In the genomic region with DNA sequence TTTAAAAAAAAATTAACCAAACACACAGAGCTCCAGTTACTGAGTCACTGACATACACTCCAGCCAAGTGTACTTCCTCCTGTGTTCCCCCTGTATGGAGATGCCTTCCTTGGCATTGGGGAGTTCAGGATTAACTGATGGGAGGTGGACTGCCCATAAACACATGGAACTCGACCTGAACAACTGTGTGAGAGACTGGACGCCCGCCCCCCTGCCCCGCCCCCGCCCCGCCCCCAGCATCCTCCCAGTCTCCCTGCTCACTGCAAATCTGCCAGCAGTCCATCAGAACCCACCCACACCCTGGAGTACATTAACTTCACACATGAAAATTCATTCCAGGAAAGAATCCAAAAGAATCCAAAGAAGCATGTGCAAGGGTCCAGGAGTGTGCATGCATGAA, we compare ENCODE assay signal across 18 mouse cellular contexts. TPM values are rescaled to one million over a fixed set of nuclear protein-coding genes. Genes with fewer than 3 reads are reported as not detected.
A peak's percentile ranks its signal among the peaks of the same experiment; 100 is the strongest.
DNase-seq lines count a peak whose midpoint lies in the region; ATAC-seq lines count a peak whose summit lies in the region.
"Had no signal": no experiment of that assay in that cellular context is flagged by ENCODE, and none has a peak within 500 bp of the region (broad histone marks: within the 10 kb centered on the region; RNA-seq: fewer than 3 reads in every experiment).

No protein-coding gene starts in this region.

- H3K4me2 ChIP-seq in limb, embryonic 12.5 days = peak overlapping the region; percentile 15; the same call in 1 of the 2 replicates
- H3K4me2 ChIP-seq in stomach, embryonic 14.5 days (replicated peaks; ENCODE audit: low read depth, low read length) = no peak overlapping the region
- H3K4me2 ChIP-seq: heart, embryonic 15.5 days; neural tube, embryonic 12.5 days had no signal

- peaks cover 18% of the 10 kb centered on the region for H3K4me1 ChIP-seq in limb, embryonic 12.5 days (replicated peaks)
- H3K4me1 ChIP-seq in limb, embryonic 10.5 days = peaks cover 33% of the 10 kb centered on the region
- H3K4me1 ChIP-seq in stomach, embryonic 14.5 days (ENCODE audit: control insufficient read depth, insufficient read depth, low read length) = no peaks in the 10 kb centered on the region

- H3K9me3 ChIP-seq in limb, embryonic 12.5 days = no peaks in the 10 kb centered on the region
- H3K9me3 ChIP-seq in limb, embryonic 10.5 days (replicated peaks) = no peaks in the 10 kb centered on the region
- no peaks in the 10 kb centered on the region for H3K9me3 ChIP-seq in stomach, embryonic 14.5 days (ENCODE audit: control insufficient read depth, low read depth, low read length)
- H3K9me3 ChIP-seq: heart, embryonic 15.5 days; hindbrain, embryonic 10.5 days; neural tube, embryonic 12.5 days had no signal

- no peak overlapping the region for H3K4me3 ChIP-seq in limb, embryonic 12.5 days (replicated peaks)
- no peak overlapping the region for H3K4me3 ChIP-seq in limb, embryonic 10.5 days
- no peak overlapping the region for H3K4me3 ChIP-seq in stomach, embryonic 14.5 days (ENCODE audit: low read depth, low read length)
- H3K4me3 ChIP-seq: heart, embryonic 15.5 days; hindbrain, embryonic 10.5 days; neural tube, embryonic 12.5 days had no signal

- no peak overlapping the region for H3K27ac ChIP-seq in limb, embryonic 12.5 days
- no peak overlapping the region; the same call in 1 of the 2 replicates for H3K27ac ChIP-seq in limb, embryonic 10.5 days
- H3K27ac ChIP-seq in stomach, embryonic 14.5 days (ENCODE audit: low read length) = no peak overlapping the region
- H3K27ac ChIP-seq: heart, embryonic 15.5 days; hindbrain, embryonic 10.5 days; neural tube, embryonic 12.5 days had no signal

- no peak; the same call in 1 of the 2 replicates for ATAC-seq in limb, embryonic 12.5 days (ENCODE audit: insufficient number of reproducible peaks, insufficient read depth, low FRiP score, low TSS enrichment, low read depth)
- ATAC-seq in stomach, embryonic 14.5 days (ENCODE audit: insufficient number of reproducible peaks, insufficient read depth, low FRiP score, low read depth) = peak; percentile 58; the same call in 1 of the 2 replicates
- ATAC-seq: activated CD4-positive, CD25-positive, alpha-beta regulatory T cell, adult 4 months; inflammation-experienced regulatory T-cells, adult 6 months; midbrain, embryonic 16.5 days had no signal

- no peak for DNase-seq in limb, embryonic 10.5 days (ENCODE audit: low spot score)
- peak; percentile 76 for DNase-seq in kidney, adult 11 months
- peak; percentile 22 for DNase-seq in kidney, postnatal 10 days
- no peak for DNase-seq in cerebellum, postnatal 25 days
- DNase-seq in gastrocnemius, postnatal 10 days = no peak
- DNase-seq in adrenal gland, adult 8-10 months = no peak
- DNase-seq: adrenal gland, postnatal 36 days; cerebellum, postnatal 10 days; left cerebral cortex, postnatal 4 days; lung, adult 18-20 months had no signal

- peaks cover 12% of the 10 kb centered on the region for H3K27me3 ChIP-seq in limb, embryonic 12.5 days
- no peaks in the 10 kb centered on the region for H3K27me3 ChIP-seq in limb, embryonic 10.5 days (ENCODE audit: low read depth, poor library complexity, severe bottlenecking)
- H3K27me3 ChIP-seq in stomach, embryonic 14.5 days (ENCODE audit: control insufficient read depth, insufficient read depth, low read length) = no peaks in the 10 kb centered on the region
- H3K27me3 ChIP-seq: heart, embryonic 15.5 days; neural tube, embryonic 12.5 days had no signal

- 18% methylated on average over 6 of the region's 6 CpGs for WGBS in limb, embryonic 12.5 days
- WGBS in limb, embryonic 10.5 days = 14% methylated on average over 6 of the region's 6 CpGs
- 3% methylated on average over 6 of the region's 6 CpGs for WGBS in stomach, embryonic 14.5 days

- no peak overlapping the region for H3K9ac ChIP-seq in limb, embryonic 12.5 days (replicated peaks)
- no peak overlapping the region for H3K9ac ChIP-seq in stomach, embryonic 14.5 days (replicated peaks; ENCODE audit: low read depth, low read length)
- H3K9ac ChIP-seq: heart, embryonic 15.5 days; neural tube, embryonic 12.5 days had no signal

- no peaks in the 10 kb centered on the region for H3K36me3 ChIP-seq in limb, embryonic 12.5 days
- no peaks in the 10 kb centered on the region for H3K36me3 ChIP-seq in limb, embryonic 10.5 days
- no peaks in the 10 kb centered on the region for H3K36me3 ChIP-seq in stomach, embryonic 14.5 days (ENCODE audit: control insufficient read depth, insufficient read depth, low read length)
- H3K36me3 ChIP-seq: heart, embryonic 15.5 days; hindbrain, embryonic 10.5 days; neural tube, embryonic 12.5 days had no signal

RNA-seq across cellular contexts. Expression of a gene that starts 39.2 kb away (rescaled TPM):
- polyA plus RNA-seq in limb, embryonic 12.5 days (2016; fragmentation: Nextera tagmentation; extraction: Ambion mirVana) = not detected in 2 replicates
- not detected in 2 replicates for polyA plus RNA-seq in limb, embryonic 10.5 days (2016; fragmentation: Nextera tagmentation; extraction: Ambion mirVana)
- polyA plus RNA-seq in stomach, embryonic 14.5 days (2014; fragmentation: Nextera tagmentation; extraction: Ambion mirVana) = 0.29 and 0.32 TPM in 2 replicates
- not detected for total RNA-seq in gastrocnemius, postnatal 10 days (2021)
- total RNA-seq in adrenal gland, adult 8-10 months (2022) = under 1 TPM; 0.07 to 0.27 (median 0.16) TPM
- polyA plus RNA-seq: hindbrain, embryonic 10.5 days; midbrain, embryonic 16.5 days had no signal

Comparison
In these comparisons a context has a peak if more than half of its experiments do, and no peak if none do; other contexts are left out.
1. DNase-seq: peak in kidney, adult 11 months (single experiment) and kidney, postnatal 10 days (single experiment); none in limb, embryonic 10.5 days (single experiment), cerebellum, postnatal 25 days (0 of 2), gastrocnemius, postnatal 10 days (single experiment) and adrenal gland, adult 8-10 months (single experiment).